Mouse (Mus musculus) heart, postnatal 0 days (tissue): Measurements from ENCODE around the gene Cir1. TPM values are rescaled to one million over a fixed set of nuclear protein-coding genes. Genes with fewer than 3 reads are reported as not detected.

Experiments used
- ATAC-seq: fragments of 200-750 bp; cut with Nextera tagmentation; 2 replicates; pipeline ENCODE4 v1.8.0; 2017; ENCODE audit warnings: low read depth, moderate number of reproducible peaks, moderate library complexity; ENCODE audit not compliant: insufficient read depth
- DNase-seq: peaks from one replicate; pipeline ENCODE4 v3.0.0-alpha.2; 2016; ENCODE audit warnings: low spot score
- H3K27ac ChIP-seq: fragments of 300-500 bp; sonication (generic); 2 replicates; pipeline ENCODE4 v1.5.1; 2014; ENCODE audit warnings: low read depth, mild to moderate bottlenecking
- H3K27me3 ChIP-seq: fragments of 300-500 bp; sonication (generic); 2 replicates; pipeline ENCODE4 v1.6.1; 2014; ENCODE audit warnings: low read length, mixed read lengths; ENCODE audit not compliant: control insufficient read depth, insufficient read depth
- H3K36me3 ChIP-seq: fragments of 300-500 bp; sonication (generic); replicated peaks from 2 replicates; pipeline ENCODE4 v1.6.1; 2014; ENCODE audit warnings: low read length, mixed read lengths; ENCODE audit not compliant: control insufficient read depth, insufficient read depth
- H3K4me1 ChIP-seq: fragments of 300-500 bp; sonication (generic); 2 replicates; pipeline ENCODE4 v1.6.1; 2014; ENCODE audit warnings: antibody characterized with exemption; ENCODE audit not compliant: control insufficient read depth, insufficient read depth
- H3K4me2 ChIP-seq: fragments of 300-500 bp; sonication (generic); 2 replicates; pipeline ENCODE4 v1.6.1; 2014; ENCODE audit warnings: low read depth, mild to moderate bottlenecking, low read length, moderate library complexity
- H3K4me3 ChIP-seq: fragments of 300-500 bp; sonication (generic); 2 replicates; pipeline ENCODE4 v1.5.1; 2014; ENCODE audit warnings: low read depth, low read length
- H3K9ac ChIP-seq: fragments of 300-500 bp; sonication (generic); replicated peaks from 2 replicates; pipeline ENCODE4 v1.6.1; 2014; ENCODE audit warnings: low read depth, low read length, mixed read lengths
- H3K9me3 ChIP-seq: fragments of 300-500 bp; sonication (generic); replicated peaks from 2 replicates; pipeline ENCODE4 v1.6.1; 2016; ENCODE audit warnings: low read length; ENCODE audit not compliant: control insufficient read depth
- CTCF ChIP-seq: IDR thresholded peaks from 2 replicates; pipeline ENCODE4 v1.5.1; 2016; ENCODE audit warnings: antibody characterized with exemption, control low read depth, low read depth
- EP300 ChIP-seq: IDR thresholded peaks from 2 replicates; pipeline ENCODE4 v1.6.1; 2016; ENCODE audit warnings: antibody characterized with exemption, low read depth
- WGBS: fragments of 180-500 bp; shearing (Covaris S2); extraction: QIAGEN DNeasy Blood & Tissue Kit; methylation state at CpG from one replicate; pipeline ENCODE4 v1.1.7; 2014; 5-methylcytosine and 5-hydroxymethylcytosine counted together
- polyA plus RNA-seq: library from polyadenylated mRNA; unstranded; fragments of >200 nt; fragmentation: Nextera tagmentation; extraction: Ambion mirVana; gene quantifications from 2 replicates; pipeline ENCODE4 v1.2.1, GENCODE M21; 2015
- total RNA-seq: library from RNA; depleted of rRNA; stranded (reverse); fragments of >200 nt; gene quantifications from 2 replicates; pipeline ENCODE4 v1.2.3, GENCODE M21; 2014; ENCODE audit warnings: low replicate concordance

The Cir1 gene
- total and polyA plus RNA-seq, 2 experiments from 2014 or later = 0.08 to 20.0 TPM

DNA sequence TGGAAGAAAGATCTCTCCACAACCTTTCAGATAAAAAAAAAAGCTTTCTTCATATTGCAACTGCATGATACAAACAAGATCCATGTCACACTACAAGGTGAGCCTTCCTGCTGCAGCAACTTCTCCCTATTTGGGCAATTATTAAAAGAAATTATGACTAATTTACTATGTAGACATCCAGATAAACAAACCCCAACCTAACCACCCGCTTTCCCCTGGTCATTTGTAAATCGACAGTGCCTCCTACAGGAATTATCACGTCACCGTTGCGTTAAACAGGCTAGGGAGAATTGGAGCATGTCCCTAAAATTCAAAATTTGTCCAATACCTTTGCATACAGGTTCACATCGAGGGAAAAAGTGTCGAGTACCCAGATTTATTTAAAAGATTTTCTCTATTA lies 30.8 kb downstream of the Cir1 start:
- 31% methylated on average over 7 of the region's 7 CpGs for WGBS
- Histone ChIP-seq H3K9ac (no peak overlapping the region), H3K27me3 (peaks cover 53% of the 10 kb centered on the region), H3K4me2 (no peak overlapping the region), H3K36me3 (no peaks in the 10 kb centered on the region; the same call in 1 of the 2 replicates), H3K4me3 (no peak overlapping the region), H3K4me1 (no peaks in the 10 kb centered on the region), H3K27ac (no peak overlapping the region), H3K9me3 (no peaks in the 10 kb centered on the region)
- ATAC-seq (no peak), DNase-seq (no peak)
- TF ChIP-seq CTCF = peak; percentile 39
- no peak for TF ChIP-seq EP300

DNA sequence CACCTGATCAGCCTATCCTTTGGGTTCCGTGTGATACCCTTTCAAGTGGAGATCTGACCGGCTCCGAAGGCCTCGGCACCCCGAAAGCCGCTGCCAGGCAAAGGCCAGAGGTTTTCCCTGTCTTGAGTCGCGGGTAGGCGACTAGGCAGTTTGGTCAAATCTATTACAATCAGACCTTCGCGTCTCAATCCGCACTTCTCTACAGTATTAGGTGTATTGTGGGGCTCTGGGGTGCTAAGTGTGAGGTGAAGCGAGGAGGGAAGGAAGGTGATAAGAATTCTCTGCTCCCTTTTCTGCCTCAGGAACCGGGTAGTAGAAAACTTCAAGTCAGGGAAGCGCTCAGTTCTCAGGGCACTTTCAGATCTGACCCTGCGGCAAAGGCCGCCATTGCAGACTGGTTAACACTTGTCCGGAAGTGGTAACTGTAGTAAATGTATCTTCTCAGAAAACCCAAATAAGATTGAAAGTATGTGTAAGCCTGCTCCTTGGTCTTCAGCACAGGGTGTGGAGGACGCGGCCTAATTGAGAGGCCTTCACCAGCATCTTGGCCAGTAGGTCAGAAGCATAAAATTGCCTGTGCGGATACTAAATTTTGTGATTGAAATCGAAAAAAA lies 31.3 kb downstream of the Cir1 start:
- 0 out of 2 replicates have a peak overlapping the region, but pooled peaks have one; percentile 6 for H3K4me3 ChIP-seq
- H3K27ac ChIP-seq = no peak overlapping the region
- DNase-seq = no peak

DNA sequence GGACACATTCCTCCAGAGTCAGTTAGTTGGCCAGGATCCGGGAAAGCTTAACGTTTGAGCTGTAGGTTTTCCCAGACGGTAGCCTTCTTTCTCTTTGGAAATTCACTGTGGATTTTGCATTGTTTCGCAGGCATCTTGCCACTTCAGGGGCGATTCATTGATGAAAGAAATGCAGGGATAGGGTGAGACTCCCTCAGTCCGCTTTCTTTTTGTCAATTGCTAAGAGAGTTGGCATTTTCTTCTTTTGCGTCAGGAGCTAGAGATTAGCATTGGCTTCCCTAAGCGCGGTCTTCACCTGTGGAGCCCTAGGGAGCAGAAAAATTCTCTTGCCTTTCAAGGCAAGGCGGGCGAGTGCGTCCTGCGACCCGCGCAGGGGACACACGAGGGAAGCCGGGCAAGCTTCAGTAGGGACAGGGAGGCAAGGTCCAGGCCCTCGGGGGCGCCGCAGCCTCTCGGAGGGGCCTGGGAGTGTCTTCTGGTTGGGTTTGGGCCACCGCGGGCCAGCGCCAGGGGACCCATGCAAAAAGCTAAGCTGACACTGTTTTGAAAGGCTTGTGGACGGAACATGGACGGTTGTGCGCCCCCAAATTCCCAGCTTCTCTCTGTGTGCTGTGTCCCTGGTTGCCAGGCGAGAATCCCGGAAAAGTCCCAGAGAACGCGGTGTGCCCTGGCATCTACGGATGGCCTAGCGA lies 32.0 kb downstream of the Cir1 start:
- H3K4me2 ChIP-seq = peak overlapping the region; percentile 5; the same call in 1 of the 2 replicates
- H3K9me3 ChIP-seq = no peaks in the 10 kb centered on the region
- no peak for TF ChIP-seq EP300
- no peak for TF ChIP-seq CTCF
- 6% methylated on average over 33 of the region's 33 CpGs for WGBS
- no peak for DNase-seq
- H3K27ac ChIP-seq = no peak overlapping the region
- no peaks in the 10 kb centered on the region; the same call in 1 of the 2 replicates for H3K36me3 ChIP-seq
- no peak for ATAC-seq
- H3K9ac ChIP-seq = no peak overlapping the region
- 0 out of 2 replicates have a peak overlapping the region, but pooled peaks have one; percentile 6 for H3K4me3 ChIP-seq
- H3K27me3 ChIP-seq = peaks cover 65% of the 10 kb centered on the region
- no peaks in the 10 kb centered on the region for H3K4me1 ChIP-seq

More for the DNA sequence above, 31.3 kb downstream of the Cir1 start:
- ATAC-seq = no peak
- H3K9ac ChIP-seq = no peak overlapping the region
- H3K4me2 ChIP-seq = no peak overlapping the region
- H3K4me1 ChIP-seq = no peaks in the 10 kb centered on the region
- H3K36me3 ChIP-seq = no peaks in the 10 kb centered on the region; the same call in 1 of the 2 replicates
- WGBS = 33% methylated on average over 22 of the region's 22 CpGs
- TF ChIP-seq EP300 (no peak), CTCF (no peak)
- H3K9me3 ChIP-seq = no peaks in the 10 kb centered on the region
- peaks cover 58% of the 10 kb centered on the region for H3K27me3 ChIP-seq

DNA sequence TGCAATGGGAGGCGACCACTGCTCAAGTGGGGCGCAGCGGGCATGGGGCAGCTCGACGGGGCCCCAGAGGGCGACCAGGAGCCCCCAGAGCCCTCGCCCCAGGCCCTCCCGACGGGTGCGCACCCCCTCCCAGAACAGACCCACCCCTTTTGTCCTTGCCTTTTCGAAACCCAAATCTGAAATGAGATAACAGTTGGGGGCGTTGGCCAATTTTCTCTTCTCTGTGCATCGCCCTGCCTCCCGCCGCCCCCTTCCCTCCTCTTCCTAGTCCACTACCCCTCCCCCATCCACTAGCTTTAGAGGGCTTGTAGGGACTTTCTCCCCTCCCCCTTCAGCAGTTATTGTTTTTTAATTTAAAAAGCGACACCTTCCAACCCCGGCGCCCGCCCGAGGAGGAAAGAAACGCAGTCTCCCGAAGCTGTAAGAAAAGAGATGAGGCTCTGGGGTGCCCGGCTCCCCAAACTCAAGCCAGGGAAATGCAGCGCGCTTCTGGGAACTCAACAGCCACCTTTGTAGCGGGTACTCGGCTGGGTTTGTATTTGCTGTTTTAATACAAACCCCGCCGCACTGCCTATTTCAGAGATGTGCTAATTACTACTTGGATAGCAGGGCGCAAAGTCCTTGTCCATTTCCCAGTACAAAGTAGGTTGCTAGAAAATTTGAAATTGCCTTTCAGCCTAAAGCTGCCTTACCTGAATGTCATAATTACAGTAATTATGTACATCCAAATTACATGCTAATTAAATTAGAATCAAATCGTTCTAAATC lies 33.0 kb downstream of the Cir1 start:
- no peak overlapping the region for H3K9ac ChIP-seq
- no peaks in the 10 kb centered on the region for H3K4me1 ChIP-seq
- H3K27ac ChIP-seq = no peak overlapping the region
- peak overlapping the region; percentile 31 for H3K4me3 ChIP-seq
- ATAC-seq (0 out of 2 replicates have a peak, but pooled peaks have one; percentile 6), DNase-seq (no peak)
- H3K27me3 ChIP-seq = peaks cover 71% of the 10 kb centered on the region
- H3K9me3 ChIP-seq = no peaks in the 10 kb centered on the region
- no peaks in the 10 kb centered on the region for H3K36me3 ChIP-seq
- TF ChIP-seq CTCF = no peak
- no peak for TF ChIP-seq EP300
- 3% methylated on average over 31 of the region's 31 CpGs for WGBS
- H3K4me2 ChIP-seq = peak overlapping the region; percentile 55; the same call in 1 of the 2 replicates

DNA sequence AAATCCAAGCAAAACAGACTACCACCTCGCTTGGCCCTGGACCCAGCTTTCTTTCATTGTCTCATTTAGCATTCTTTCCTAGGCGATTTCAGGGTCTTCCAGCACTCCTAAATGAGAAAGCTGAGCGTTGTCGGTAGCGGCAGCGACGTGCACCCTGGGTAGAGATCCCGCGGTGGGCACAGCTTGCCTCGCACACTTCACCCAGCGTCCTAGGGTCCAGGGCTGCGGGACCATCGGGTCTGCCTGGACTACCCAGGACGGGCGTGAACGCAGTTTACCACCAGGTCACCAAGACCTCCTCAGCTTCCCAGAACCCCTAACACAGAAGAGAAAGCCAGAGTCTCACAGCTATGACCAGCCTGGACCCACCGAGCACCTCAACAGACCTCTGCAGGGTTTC lies 33.6 kb downstream of the Cir1 start:
- ATAC-seq (peak; percentile 16), DNase-seq (no peak)
- Histone ChIP-seq H3K4me3 (peak overlapping the region; percentile 31), H3K36me3 (no peaks in the 10 kb centered on the region), H3K4me2 (peak overlapping the region; percentile 55), H3K27ac (no peak overlapping the region), H3K4me1 (0 out of 2 replicates have a peak, but pooled peaks cover under 1% of the 10 kb centered on the region), H3K9me3 (no peaks in the 10 kb centered on the region), H3K27me3 (peaks cover 77% of the 10 kb centered on the region), H3K9ac (no peak overlapping the region)
- TF ChIP-seq CTCF (no peak), EP300 (no peak)
- 2% methylated on average over 17 of the region's 17 CpGs for WGBS
